Mouse (Mus musculus): Measurements from ENCODE around the gene Prnd.
A peak's percentile ranks its signal among the peaks of the same experiment; 100 is the strongest.

Prnd gene

DNA sequence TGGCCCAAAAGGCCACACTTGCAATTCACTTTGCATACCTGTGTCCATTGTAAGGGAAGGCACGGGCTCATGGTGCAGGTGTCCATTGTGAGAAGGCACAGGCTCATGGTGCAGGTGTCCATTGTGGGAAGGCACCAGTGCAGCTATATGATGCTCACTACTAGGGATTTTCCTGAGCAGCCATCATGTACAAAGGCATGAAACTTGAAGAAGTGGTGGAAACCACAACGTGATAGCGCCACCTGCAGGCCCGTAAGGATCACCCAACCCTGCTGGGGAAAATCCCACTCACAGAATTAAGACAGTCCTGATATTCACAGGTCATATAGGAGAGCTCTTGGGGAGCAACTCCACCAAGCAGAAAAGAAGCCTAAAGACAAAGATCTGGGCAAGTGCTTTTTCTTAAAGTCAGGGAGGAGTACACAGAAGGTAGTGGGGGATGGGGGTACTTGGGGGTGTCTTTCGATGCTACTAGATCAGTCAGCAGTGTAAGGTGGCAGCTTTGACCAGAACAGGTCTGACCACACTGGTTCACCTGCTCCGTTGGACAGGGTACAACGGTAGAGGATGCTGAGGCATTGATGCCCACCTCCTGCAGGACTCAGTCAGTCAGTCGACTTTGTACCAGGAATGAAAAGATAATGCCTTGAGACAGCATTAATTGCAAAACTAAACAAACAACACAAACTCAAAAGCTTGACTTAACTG, 11.1 kb upstream of the Prnd start:
- DNase-seq (ENCODE audit: low read depth, low spot score) = peak; percentile 70

DNA sequence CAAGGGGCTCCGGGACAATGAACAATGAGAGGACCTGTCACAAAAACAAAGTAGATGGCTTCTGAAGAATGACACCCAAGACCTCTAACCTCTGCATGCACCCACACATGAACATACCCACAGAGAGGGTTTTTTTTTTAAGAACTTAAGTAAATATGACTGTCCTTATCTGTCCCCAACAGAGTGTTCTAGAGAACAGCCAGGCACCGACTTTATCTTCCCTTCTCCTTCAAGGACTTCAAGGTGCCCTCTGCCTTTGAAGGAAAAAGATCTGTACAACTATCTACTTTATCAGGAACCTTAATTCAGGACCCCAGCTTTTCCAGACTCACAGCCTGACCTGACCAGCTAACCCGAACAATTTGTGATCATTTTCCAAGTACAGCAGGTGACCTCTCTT, 10.2 kb upstream of the Prnd start:
- no peak for DNase-seq (ENCODE audit: low read depth, low spot score)

DNA sequence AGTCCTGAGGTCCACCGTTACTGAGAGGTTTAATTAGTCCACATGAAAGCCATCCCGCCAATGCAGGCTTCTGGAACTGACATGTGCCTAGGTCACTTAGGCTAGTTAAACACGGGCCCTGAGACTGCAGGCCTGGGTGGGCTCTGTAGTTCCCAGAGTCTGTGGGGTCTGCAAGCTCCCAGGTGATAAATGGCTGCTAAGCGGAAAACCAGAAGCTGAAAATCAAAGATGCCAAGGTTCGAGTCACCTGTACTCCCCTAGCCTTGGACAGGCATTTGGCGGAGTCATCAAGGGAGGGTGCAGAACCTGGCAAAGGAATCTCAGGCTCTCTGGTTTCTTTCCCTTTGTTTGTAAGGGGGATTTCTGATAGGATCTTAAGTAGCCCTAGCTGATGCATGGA, 9.2 kb upstream of the Prnd start:
- DNase-seq (ENCODE audit: low read depth, low spot score) = no peak

DNA sequence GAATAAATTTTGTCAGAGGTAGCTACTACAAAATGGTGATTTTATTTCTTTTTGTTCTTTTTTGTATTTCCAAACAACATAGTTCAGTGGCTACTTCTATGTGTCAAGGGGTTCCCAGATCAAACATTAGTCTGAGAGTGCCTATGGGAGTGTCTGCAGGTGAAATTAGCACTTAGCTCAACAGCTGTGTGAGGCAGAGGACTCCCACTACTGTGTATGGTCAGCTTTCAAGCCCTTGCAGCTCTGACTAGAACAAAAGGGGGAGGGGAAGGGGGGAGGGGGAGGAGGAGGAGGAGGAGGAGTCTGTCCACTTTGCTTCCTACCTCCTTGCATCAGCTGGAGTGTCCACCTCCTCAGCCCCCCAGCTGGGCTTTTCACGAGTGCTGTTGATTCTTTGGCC, 6.3 kb upstream of the Prnd start:
- DNase-seq (ENCODE audit: low read depth, low spot score) = no peak

DNA sequence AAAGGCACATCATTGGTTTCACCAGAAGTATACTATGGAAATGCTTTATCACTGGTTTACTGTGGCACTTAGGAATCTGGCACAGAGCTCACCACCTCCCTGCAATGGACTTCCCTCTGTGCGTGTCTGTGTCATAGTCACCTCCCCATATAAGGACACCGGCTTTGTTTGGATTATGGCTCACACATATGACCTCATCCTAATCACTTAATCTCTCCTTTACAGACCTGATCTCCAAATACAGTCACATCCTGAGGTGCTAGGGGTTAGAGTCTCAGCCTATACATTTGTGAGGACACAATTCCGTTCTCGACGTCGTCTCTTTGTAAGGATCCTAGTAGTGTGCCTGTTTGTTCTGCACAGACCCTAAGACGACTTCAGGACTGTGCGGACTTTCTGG, 5.4 kb upstream of the Prnd start:
- DNase-seq (ENCODE audit: low read depth, low spot score) = no peak

DNA sequence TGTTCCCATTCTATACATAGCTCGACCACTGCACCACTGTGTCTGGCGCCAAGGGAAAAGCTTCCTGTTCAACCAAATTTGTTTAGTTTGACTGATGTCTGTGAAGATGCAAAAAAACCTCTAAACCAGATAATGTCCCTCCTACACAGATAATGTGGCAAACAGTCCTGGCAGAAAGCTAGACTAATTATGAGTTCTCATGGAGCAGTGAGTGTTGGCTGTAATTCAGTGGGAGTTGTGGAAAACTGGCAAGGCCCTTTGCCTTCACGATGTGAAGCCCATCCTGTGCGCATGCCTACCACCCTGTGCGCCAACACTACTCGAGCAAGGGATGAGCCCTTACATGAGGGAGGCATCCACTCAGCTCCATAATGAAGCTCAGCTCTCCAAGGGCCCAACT, 4.9 kb upstream of the Prnd start:
- DNase-seq (ENCODE audit: low read depth, low spot score) = no peak

DNA sequence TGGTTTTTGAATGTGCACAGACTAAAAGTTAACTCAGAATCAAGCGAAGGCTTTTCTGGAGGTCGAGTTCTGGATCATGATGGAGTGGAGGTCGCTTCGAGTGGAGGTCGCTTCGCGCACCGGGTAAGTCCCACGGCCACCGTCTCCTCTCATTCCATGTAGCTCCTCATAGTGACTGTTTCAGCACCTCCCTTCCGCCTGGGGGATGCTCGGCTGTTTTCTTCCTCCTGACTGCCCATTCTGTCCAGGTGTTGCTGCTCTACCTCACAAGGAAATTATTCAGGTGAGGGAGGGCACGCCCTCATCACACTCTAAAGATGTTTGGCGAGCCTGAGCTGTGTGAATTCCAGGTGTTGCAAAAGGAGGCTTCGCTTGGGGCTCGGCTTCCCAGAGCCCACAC, 4.3 kb upstream of the Prnd start:
- DNase-seq (ENCODE audit: low read depth, low spot score) = no peak

DNA sequence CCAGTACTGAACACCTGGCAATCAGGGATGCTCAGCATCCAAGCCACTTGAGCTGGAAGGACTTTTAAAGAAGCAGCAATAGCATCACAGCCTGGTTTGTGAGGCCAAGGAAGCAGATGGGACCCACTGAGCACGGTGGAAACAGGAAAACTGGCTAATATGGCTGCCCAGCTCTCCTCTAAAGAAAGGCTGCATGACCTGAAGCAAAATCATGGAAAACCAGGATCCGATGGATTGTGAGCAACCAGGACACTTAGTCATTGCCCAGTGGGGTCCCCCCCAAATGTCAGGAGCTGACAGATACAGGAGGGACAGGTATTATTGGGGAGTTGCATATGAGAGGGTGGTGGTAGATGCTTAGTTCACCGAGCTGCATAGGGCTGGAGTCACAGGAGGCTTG, 2.5 kb upstream of the Prnd start:
- no peak for DNase-seq (ENCODE audit: low read depth, low spot score)

DNA sequence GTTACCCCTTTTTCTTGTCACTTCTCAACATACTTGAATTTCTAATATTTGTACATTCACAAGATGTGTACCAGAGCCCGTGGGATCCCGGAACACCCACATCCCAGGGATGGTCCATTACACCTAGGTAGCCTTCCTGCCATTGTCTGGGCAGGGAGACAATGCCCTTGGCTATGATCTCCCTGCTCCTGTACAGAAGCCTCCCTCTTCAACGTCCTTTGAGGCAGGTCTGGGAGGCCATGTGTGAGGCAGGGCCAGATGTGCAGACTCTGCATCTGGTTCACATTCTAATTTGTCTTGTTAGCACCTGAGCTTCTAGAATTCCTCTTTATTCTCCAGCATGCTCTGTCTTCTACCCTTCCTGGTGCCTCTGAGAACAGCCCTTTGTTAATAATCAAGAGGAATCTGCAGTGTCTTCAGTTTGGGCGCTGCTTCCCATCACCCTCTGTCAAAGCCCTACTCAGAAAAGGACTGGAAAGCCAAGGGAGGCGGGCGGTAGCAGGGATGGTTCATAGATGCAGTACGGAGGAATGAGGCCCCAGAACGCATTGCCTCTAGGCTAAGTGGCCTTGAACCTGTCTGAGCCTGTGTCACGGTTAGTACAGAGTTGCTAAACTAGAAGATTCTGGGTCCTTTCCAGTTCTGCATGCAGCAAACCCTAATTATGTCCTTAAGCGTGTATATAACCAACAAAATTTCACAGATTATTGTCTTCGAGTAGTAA, 1.6 kb upstream of the Prnd start:
- no peak for DNase-seq (ENCODE audit: low read depth, low spot score)

DNA sequence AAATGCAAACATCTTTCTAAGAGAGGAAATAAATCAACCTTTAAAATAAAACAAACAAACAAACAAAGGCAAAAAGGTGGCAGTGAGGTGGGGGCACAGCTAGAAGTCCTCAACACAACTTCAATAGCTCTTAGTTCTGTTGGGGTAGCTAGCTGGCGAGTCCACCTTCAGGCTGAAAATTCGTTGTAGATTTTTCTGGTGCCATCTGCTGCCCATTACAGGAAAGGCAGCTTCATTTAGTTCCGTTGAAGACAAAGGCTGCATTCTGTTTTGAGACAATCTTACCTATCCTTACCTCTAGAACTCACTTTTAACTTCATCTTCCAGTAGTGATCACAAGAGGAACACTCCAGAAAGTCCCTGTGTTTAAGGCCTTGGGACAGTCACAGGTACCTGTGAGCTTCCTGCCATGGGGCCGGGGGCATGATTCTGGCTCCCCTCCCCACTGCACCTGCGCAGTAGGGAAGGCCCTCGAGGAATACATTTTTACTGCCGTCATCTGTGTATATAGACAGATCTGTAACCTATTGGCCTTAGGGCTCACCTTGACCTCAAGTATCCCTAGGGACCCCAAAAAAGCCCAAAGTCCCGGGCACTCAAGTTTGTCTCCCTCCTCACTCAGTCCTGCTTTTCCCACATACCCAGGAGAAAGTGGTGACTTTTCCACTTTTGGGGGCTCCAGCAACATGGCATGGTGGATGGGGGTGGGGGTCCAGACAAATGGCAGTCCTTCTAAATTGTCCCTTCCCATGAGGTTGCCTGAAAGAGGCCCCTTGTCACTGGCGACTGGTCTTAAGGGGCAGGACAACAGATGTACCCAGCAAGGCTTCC, 679 bp upstream of the Prnd start:
- peak; percentile 62 for DNase-seq (ENCODE audit: low read depth, low spot score)

DNA sequence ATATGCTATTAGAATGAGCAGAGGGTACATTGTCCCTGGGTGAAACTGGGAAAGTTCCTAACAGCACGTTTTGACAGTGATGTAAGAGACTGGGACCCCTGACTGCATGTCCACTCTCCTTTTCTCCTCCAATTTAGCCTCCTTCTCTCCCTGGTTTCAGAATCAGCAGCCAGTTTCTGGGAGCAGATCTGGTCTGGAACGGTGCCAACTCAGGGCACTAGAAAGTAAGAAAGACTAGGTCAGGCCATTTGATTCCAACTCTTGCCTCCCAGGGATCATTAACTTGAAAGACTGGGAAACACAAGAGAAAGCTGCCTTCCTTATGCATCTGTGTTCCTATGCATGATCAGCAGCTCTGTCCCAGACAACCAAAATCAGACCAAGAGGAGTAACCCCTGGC, 1.8 kb downstream of the Prnd start:
- DNase-seq (ENCODE audit: low read depth, low spot score) = no peak

DNA sequence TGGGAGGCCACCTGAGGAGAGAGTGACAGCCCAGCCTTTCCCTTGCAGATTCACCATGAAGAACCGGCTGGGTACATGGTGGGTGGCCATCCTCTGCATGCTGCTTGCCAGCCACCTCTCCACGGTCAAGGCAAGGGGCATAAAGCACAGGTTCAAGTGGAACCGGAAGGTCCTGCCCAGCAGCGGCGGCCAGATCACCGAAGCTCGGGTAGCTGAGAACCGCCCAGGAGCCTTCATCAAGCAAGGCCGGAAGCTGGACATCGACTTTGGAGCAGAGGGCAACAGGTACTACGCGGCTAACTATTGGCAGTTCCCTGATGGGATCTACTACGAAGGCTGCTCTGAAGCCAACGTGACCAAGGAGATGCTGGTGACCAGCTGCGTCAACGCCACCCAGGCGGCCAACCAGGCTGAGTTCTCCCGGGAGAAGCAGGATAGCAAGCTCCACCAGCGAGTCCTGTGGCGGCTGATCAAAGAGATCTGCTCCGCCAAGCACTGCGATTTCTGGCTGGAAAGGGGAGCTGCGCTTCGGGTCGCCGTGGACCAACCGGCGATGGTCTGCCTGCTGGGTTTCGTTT, 2.4 kb downstream of the Prnd start:
- no peak for DNase-seq (ENCODE audit: low read depth, low spot score)

DNA sequence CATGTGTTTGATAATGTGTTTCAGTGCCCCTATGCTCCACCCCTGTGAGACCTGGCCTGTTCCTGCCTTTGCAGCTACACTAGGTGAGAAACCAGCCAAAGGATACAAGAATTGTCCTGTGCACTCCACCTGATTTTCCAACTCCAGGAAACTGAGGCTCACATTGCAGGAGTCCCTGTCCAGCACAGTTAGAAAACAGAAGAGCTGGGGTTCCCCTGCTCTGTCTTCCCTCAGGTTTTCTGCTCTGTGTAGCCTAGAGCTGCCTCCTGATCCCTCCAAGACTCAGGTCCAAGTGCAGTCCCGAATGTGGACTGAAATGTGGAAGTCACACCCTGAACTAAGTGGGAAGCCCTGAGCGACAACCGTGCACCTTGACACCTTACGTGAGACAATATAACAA, 3.0 kb downstream of the Prnd start:
- no peak for DNase-seq (ENCODE audit: low read depth, low spot score)

DNA sequence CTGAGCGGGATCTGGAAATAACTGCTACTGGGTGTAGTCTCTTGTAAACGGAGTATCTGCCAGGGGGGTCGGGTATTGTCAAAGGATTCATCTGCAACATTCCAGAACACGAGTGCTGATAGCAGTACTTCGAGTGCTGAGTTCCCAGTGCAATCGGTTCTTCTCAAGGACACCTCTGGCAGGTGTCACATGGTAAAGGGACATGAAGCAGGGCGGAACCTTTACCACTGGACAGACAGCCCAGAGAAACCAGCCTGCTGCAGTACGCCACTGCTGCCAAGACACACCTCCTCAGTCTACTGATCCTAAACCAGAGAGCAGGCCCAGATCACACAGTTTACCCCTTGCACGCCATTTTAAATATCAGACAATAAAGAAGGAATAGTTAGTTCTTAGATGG, 4.2 kb downstream of the Prnd start:
- no peak for DNase-seq (ENCODE audit: low read depth, low spot score)

DNA sequence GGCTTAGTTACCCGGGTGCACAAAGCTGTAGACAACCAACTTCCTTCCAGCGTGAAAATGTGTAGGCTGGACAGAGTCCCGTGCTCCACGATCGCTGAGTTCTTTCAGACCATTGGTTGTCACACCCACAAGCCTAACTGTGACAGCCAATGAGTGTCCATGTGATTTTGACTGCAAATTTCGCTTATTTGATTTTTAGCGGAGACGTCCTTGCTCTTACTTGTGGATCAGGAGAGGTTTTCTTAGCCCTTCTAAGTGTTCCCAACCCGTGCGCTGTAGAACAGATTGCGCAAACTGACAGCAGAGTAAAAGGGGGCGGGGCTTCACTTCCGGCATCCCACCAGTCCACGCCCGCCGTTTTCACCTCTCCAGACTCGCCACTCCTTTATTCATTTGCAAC, 4.6 kb downstream of the Prnd start:
- DNase-seq (ENCODE audit: low read depth, low spot score) = peak; percentile 86

DNA sequence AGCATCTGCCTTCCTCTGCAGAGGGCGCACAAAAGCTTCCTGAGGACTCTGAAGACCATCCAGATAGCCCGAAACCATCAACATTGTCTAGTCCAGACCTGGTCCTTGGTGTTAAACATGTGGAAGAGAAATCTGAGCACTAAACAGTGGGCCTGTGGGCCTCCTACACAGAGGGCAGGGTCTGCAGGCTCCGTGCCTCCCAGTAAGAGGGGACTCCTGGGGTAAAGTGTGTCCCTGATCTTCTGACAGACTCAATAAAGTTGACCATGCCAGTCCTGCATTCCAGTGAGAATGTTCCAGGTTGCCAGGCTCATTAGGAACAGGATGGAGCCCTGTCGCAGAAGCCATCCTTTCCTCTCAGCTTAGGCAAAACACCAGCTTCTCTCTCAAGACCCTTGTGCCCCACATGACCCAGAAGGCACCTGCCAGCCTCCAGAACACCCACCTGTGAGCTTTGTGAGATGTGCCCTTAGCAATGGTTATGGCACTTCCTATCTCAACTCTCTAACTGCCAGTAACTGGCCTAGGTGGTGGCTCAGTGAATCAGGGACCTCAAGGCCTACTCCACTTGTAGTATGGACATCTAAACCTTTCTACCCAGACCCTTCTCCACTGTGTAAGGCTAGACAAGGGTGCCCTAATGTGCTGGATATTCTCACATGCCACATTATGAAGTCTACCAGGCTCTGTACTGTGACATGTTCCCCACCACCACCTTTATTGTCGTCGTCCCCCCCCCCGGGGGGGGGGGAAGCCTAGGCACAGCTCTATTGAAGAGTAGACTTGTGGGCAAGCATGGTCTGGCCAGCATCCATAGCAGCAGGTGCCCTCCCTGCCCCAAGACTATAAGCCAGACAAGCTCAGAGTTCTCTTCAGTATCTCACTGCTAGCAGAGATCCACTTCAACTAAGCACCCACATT, 5.9 kb downstream of the Prnd start:
- DNase-seq (ENCODE audit: low read depth, low spot score) = no peak

DNA sequence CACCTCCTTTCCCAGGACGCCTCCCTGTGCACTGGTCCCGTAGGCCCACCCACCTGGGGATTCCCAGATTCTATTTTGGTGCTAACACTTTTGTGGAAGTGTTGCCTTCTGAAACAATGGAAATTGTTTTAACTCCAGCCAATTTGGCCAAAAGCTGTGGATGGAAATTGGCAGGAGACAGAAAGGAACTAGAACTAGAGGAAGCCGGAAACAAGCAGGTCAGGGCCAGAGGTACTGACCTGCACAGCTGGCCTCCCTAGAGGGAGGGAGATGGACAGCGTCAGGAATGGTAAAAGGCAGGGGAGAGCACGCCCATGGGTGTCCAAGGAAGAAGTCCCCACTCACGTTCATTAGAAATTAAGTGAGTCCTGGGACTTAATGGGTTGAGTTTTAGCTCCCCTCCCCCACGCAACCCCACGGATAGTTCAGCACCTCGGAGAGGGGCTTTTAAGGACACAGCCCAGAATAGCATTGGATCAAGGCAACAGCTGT, 7.1 kb downstream of the Prnd start:
- peak; percentile 56 for DNase-seq (ENCODE audit: low read depth, low spot score)

DNA sequence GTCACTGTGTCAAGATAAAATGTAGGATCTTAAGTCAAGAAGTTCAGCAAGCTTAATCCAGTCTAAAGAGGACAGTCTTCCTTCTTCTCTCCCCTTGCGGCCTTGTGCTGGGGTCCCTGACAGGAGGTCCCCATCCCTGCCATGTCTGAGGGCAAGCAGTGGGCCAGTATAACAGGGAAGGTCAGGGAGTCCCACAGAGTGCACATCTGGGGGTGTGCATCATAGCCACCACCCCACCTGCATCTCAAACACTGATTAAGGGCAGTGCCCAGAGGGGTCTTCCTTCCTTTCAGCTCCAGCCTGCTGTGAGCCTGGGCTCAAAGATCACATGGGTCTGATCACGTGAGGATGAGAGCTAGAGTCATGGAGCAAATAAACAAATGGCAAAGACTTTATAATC, 11.0 kb downstream of the Prnd start:
- DNase-seq (ENCODE audit: low read depth, low spot score) = no peak

DNA sequence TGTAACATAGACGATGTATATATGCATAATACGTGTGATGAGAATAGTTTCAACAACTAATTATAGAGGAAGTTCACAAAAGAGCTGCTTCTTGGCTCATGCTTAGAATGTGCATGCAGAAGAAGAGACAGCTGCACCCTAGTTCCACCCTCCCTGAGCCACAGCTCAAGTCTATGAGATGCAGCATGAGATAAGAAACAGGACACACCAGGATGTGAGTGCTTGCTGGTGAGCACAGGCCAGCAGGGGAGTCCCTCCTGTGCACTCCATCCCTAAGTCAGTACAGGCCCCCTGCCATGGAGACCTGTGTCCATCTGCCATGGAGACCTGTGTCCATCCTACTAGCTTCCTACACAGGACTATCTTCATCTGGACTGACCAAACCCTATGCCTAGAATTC, 19.9 kb downstream of the Prnd start:
- no peak for DNase-seq (ENCODE audit: low read depth, low spot score)

DNA sequence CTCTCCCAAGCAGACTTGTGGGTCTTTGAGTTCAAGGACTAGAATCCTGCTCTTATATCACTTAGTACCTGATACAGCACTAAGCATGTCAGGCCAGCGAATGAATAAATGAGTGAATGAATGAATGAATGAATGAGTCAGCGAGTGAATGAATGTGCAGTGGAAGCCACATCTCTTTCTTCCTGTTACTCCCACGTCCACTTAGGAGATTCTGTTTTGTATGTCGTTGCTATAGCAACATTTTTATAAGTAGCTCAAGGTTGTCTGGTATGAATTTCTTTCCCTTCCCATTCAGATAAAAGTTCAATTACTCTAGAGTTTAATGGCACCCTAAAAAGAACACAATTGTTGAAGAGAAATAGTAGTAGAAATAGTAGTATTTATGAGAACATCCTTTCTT, 20.4 kb downstream of the Prnd start:
- no peak for DNase-seq (ENCODE audit: low read depth, low spot score)

DNA sequence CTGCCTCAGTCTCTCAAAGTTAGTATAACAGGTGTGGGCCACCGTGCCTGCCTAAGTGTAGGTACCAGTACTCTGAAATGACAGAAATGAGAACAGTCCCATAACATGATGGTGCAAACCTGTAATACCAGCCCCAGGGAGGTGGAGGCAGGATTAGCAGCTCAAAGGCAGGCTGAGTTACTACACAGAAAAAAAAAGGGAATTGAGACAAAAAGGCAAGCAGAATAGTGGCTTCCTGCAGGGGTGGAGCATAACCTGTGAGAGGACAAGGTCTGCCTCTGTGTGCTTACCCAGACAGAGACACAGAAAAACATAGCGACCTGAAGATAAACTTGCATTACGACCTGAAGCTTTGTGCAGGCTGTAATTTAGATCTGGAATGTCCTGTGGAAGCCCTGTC, 26.0 kb downstream of the Prnd start:
- no peak for DNase-seq (ENCODE audit: low read depth, low spot score)

Measured in R1 (cell line).